Mouse (Mus musculus): ENCODE results near the gene Fxr2. TPM values are rescaled to one million over a fixed set of nuclear protein-coding genes. Genes with fewer than 3 reads are reported as not detected.
"Not testable (repeated sequence)": the region's sequence is repeated elsewhere in the genome, so short reads cannot be mapped to it uniquely, and the experiment has no call there.

Gene Fxr2
- total RNA-seq, 2 experiments from 2014 or later, result 81.8 to 84.9 TPM

DNA sequence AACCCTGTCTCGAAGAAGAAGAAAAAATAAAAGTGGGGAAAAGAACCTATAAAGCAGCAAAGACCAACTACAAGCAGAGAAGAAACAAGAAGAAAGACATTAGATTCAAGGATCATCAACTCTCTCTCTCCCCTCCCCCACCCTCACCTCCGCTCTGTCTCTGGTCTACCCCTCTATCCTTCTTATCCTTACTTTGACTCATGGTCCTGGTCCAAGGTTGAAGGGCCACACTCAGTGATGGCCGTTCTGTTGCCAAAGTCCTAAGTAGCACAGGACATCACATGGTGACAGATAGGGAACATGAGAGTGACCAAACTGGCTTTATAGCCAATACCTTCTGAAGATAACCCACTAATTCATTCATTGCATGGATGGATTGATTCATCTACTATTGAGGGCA, 64.6 kb downstream of the Fxr2 start:
- intact Hi-C loops (cut with DNase I), result loop anchor here (5.0 kb wide), 1 partner anchor 100 kb away; the partner anchor contains the start of gene Chrnb1
- no peak for DNase-seq (ENCODE audit: low spot score)

DNA sequence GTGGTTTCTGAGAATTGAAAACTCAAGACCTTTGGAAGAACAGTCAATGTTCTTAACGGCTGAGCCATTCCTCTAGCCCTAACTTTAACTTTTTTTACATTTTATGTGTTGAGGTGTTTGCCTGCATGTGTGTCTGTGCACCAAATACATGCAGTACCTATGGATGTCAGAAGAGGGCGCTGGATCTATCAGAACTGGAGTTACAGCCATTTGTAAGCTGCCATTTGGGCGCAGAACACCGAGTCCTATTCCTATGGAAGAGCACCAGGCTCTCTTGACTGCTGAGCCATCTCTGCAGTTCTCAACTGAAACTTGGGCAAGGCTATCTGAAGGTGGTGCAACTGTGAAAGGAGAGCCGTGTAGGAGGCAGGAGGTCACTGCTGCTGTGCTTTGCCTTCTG, 65.8 kb downstream of the Fxr2 start:
- DNase-seq (ENCODE audit: low spot score), result no peak
- intact Hi-C loops (cut with DNase I), result loop anchor here (5.0 kb wide), 1 partner anchor 99 kb away; the partner anchor contains the start of gene Chrnb1

DNA sequence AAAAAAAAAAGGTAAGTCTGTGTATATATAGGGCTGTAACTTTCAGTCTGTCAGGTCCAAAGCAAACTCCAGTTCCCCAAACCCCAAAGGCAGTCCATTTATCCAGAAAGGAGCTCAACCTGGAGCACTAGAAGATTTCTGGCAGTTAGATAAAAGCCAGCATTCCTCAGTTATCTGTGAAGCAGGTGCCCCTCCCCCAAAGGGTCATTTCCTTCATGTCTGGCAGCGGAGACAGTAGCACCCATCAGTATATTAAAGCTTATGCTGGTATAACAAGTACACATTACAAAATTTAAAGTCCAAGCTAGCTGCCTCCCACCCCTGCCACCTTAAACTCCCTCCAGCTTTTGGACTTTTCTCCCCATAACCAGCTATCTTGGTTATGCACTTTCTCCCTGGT, 66.8 kb downstream of the Fxr2 start:
- DNase-seq (ENCODE audit: low spot score), result no peak
- intact Hi-C loops (cut with DNase I), result loop anchor here (5.0 kb wide), 1 partner anchor 98 kb away; the partner anchor contains the start of gene Chrnb1

DNA sequence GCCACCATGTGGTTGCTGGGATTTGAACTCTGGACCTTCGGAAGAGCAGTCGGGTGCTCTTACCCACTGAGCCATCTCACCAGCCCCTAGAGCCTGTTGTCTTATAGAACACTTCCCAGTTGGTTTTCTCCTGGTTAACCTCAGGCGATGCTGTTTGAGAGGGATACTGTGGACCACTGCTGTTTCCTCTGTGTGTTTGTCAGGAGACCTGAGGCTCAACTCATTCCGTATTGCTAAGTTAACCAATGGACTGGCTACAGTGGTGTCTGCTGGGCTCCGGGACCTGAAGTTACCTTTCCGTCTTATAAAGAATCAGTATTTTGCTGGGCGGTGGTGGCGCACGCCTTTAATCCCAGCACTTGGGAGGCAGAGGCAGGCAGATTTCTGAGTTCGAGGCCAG, 70.1 kb downstream of the Fxr2 start:
- intact Hi-C loops (cut with DNase I), result not testable (repeated sequence)

More for the DNA sequence above, 70.1 kb downstream of the Fxr2 start:
- not testable (repeated sequence) for DNase-seq (ENCODE audit: low spot score)

Small RNA genes within 50 kb of the gene (microRNA-seq; reads per million reads assigned to microRNA genes)
- gene Mir1934, result 6.9 reads per million, percentile 19 among the genes with 10 or more reads in this experiment
- not detected for gene Mir467f

Other genes starting within 250 kb of the Fxr2 start
- gene Naa38, start 237.5 kb upstream of the Fxr2 start, total RNA-seq (2021), result 10 to 100 TPM; 97.5 to 99.2 TPM
- 10 to 100 TPM; 26.1 to 29.3 TPM for gene Cyb5d1, start 237.4 kb upstream of the Fxr2 start, total RNA-seq (2021)
- gene Tmem88, start 234.8 kb upstream of the Fxr2 start, total RNA-seq (2021), result 10 to 100 TPM; 22.5 to 23.7 TPM
- 10 to 100 TPM; 25.6 to 30.3 TPM for gene Kdm6b, start 219.3 kb upstream of the Fxr2 start, total RNA-seq (2021)
- gene Dnah2, start 83.9 kb upstream of the Fxr2 start, total RNA-seq (2021), result under 1 TPM; 0.17 to 0.39 TPM
- gene Efnb3, start 72.8 kb upstream of the Fxr2 start, total RNA-seq (2021), result 10 to 100 TPM; 64.1 to 71.6 TPM
- 1 to 10 TPM; 4.6 to 6.1 TPM for gene Wrap53, start 52.7 kb upstream of the Fxr2 start, total RNA-seq (2021)
- gene Trp53, start 52.6 kb upstream of the Fxr2 start, total RNA-seq (2021), result 10 to 100 TPM; 16.9 to 17.9 TPM
- 10 to 100 TPM; 18.0 to 25.8 TPM for gene Atp1b2, start 27.0 kb upstream of the Fxr2 start, total RNA-seq (2021)
- gene Shbg, start 15.1 kb upstream of the Fxr2 start, total RNA-seq (2021), result not detected
- gene Sat2, start 11.0 kb upstream of the Fxr2 start, total RNA-seq (2021), result 1 to 10 TPM; 2.3 to 2.5 TPM
- gene Sox15, start 22.3 kb downstream of the Fxr2 start, total RNA-seq (2021), result not detected
- gene Mpdu1, start 29.7 kb downstream of the Fxr2 start, total RNA-seq (2021), result 10 to 100 TPM; 15.2 to 16.5 TPM
- gene Cd68, start 33.2 kb downstream of the Fxr2 start, total RNA-seq (2021), result 1 to 10 TPM; 7.1 to 7.7 TPM
- gene Eif4a1, start 39.4 kb downstream of the Fxr2 start, total RNA-seq (2021), result 100 to 1,000 TPM; 201 to 206 TPM
- 10 to 100 TPM; 31.7 to 33.5 TPM for gene Senp3, start 49.1 kb downstream of the Fxr2 start, total RNA-seq (2021)
- 1 to 10 TPM; 1.6 to 2.1 TPM for gene Tnfsf13, start 52.8 kb downstream of the Fxr2 start, total RNA-seq (2021)
- 10 to 100 TPM; 14.5 to 16.4 TPM for gene Tnfsf12, start 62.9 kb downstream of the Fxr2 start, total RNA-seq (2021)
- gene Tnfsfm13, start 63.1 kb downstream of the Fxr2 start, total RNA-seq (2021), result 1 to 10 TPM; 3.2 to 4.5 TPM
- 10 to 100 TPM; 28.6 to 30.4 TPM for gene Polr2a, start 125.6 kb downstream of the Fxr2 start, total RNA-seq (2021)
- not detected for gene Slc35g3, start 129.0 kb downstream of the Fxr2 start, total RNA-seq (2021)
- 10 to 100 TPM; 33.3 to 39.6 TPM for gene Zbtb4, start 132.9 kb downstream of the Fxr2 start, total RNA-seq (2021)
- gene Chrnb1, start 163.0 kb downstream of the Fxr2 start, total RNA-seq (2021), result 1 to 10 TPM; 4.8 to 5.0 TPM
- 1 to 10 TPM; 2.2 to 2.4 TPM for gene Fgf11, start 168.9 kb downstream of the Fxr2 start, total RNA-seq (2021)
- gene Tmem102, start 172.6 kb downstream of the Fxr2 start, total RNA-seq (2021), result under 1 TPM; 0.26 to 0.45 TPM
- gene Gm39566, start 182.3 kb downstream of the Fxr2 start, total RNA-seq (2021), result not detected
- not detected for gene Spem2, start 185.5 kb downstream of the Fxr2 start, total RNA-seq (2021)
- not detected for gene Spem1, start 189.2 kb downstream of the Fxr2 start, total RNA-seq (2021)
- 1 to 10 TPM; 4.4 to 5.4 TPM for gene Nlgn2, start 204.8 kb downstream of the Fxr2 start, total RNA-seq (2021)
- 100 to 1,000 TPM; 186 to 199 TPM for gene Tmem256, start 205.5 kb downstream of the Fxr2 start, total RNA-seq (2021)
- 10 to 100 TPM; 24.4 to 24.9 TPM for gene Plscr3, start 213.4 kb downstream of the Fxr2 start, total RNA-seq (2021)
- gene Tnk1, start 225.7 kb downstream of the Fxr2 start, total RNA-seq (2021), result under 1 TPM in 1 of 2 experiments, not detected in 1; 0.14 TPM
- gene Tmem95, start 245.0 kb downstream of the Fxr2 start, total RNA-seq (2021), result not detected
- 1 to 10 TPM; 2.5 to 3.5 TPM for gene Kctd11, start 248.4 kb downstream of the Fxr2 start, total RNA-seq (2021)

Measured in heart, postnatal 25 days (tissue).